Mouse (Mus musculus) erythroblast, embryonic 14.5 days (primary cell): ENCODE data around the gene Acly. TPM values are rescaled to one million over a fixed set of nuclear protein-coding genes. Genes with fewer than 3 reads are reported as not detected.

Experiments used
- H3K27me3 ChIP-seq: 2 replicates; pipeline ENCODE4 v1.6.1; 2012; ENCODE audit warnings: inconsistent platforms; ENCODE audit not compliant: control insufficient read depth
- H3K36me3 ChIP-seq: 2 replicates; pipeline ENCODE4 v1.6.1; 2012; ENCODE audit warnings: mild to moderate bottlenecking, inconsistent platforms; ENCODE audit not compliant: control insufficient read depth
- H3K4me1 ChIP-seq: 2 replicates; pipeline ENCODE4 v1.6.1; 2012; ENCODE audit warnings: inconsistent platforms; ENCODE audit not compliant: control insufficient read depth
- H3K4me3 ChIP-seq: replicated peaks from 2 replicates; pipeline ENCODE3; 2012; ENCODE audit warnings: moderate library complexity, mild to moderate bottlenecking, inconsistent platforms
- H3K9me3 ChIP-seq: 2 replicates; pipeline ENCODE4 v1.6.1; 2012; ENCODE audit warnings: low read length, inconsistent platforms, mixed read lengths; ENCODE audit not compliant: control insufficient read depth
- GATA1 ChIP-seq: IDR thresholded peaks from 2 replicates; pipeline ENCODE4 v1.6.1; 2012; ENCODE audit warnings: low read length, inconsistent platforms, mixed read lengths
- TAL1 ChIP-seq: IDR thresholded peaks from 3 replicates; pipeline ENCODE4 v1.6.1; 2012; ENCODE audit warnings: low read length, inconsistent platforms, mixed read lengths
- polyA plus RNA-seq: library from polyadenylated mRNA; stranded (reverse); fragments of >175 nt; gene quantifications from 2 replicates; pipeline ENCODE4 v1.2.3, GENCODE M21; 2012

Acly gene
- polyA plus RNA-seq, 1 experiment = 0.46 TPM

- H3K9me3 ChIP-seq = no peaks in the 10 kb centered on the region
- TF ChIP-seq TAL1 = no peak
- no peak for TF ChIP-seq GATA1
- H3K36me3 ChIP-seq = peaks cover 77% of the 10 kb centered on the region
- H3K4me3 ChIP-seq = no peak overlapping the region
- no peaks in the 10 kb centered on the region for H3K27me3 ChIP-seq
- peaks cover 27% of the 10 kb centered on the region for H3K4me1 ChIP-seq
Observed at GRCm38 (mm10) chr11:100504990-100505660, 22.7 kb downstream of the Acly start.

- H3K9me3 ChIP-seq = no peaks in the 10 kb centered on the region
- peaks cover 27% of the 10 kb centered on the region for H3K4me1 ChIP-seq
- H3K36me3 ChIP-seq = peaks cover 92% of the 10 kb centered on the region
- no peaks in the 10 kb centered on the region for H3K27me3 ChIP-seq
- H3K4me3 ChIP-seq = no peak overlapping the region
- no peak for TF ChIP-seq GATA1
- no peak for TF ChIP-seq TAL1
Observed at GRCm38 (mm10) chr11:100501321-100501720, 26.5 kb downstream of the Acly start.

- H3K36me3 ChIP-seq = peaks cover 92% of the 10 kb centered on the region
- peaks cover 27% of the 10 kb centered on the region for H3K4me1 ChIP-seq
- no peaks in the 10 kb centered on the region for H3K9me3 ChIP-seq
- no peaks in the 10 kb centered on the region for H3K27me3 ChIP-seq
- no peak overlapping the region for H3K4me3 ChIP-seq
- TF ChIP-seq GATA1 (no peak), TAL1 (no peak)
Observed at GRCm38 (mm10) chr11:100500651-100501050, 27.1 kb downstream of the Acly start.

DNA sequence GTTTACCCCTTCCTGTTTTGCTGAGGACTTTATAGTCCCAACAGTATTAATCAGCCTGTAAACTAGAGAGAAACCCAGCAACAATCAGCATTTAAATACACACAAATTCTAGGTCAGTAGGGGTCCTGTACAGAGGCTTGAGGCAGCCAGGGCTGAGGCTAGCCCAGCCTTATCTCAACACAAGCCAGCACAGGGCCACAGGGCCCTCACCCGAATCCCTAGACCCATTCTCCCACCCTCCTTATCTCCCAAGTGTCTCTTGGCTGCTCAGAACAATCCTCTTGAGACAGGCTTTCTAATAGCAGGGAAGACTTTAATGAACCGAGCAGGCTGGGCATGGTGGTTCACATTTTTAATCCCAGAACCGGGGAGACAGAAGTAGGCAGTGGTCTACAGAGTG lies 27.6 kb downstream of the Acly start:
- Histone ChIP-seq H3K36me3 (peaks cover 91% of the 10 kb centered on the region), H3K4me1 (peaks cover 23% of the 10 kb centered on the region), H3K4me3 (no peak overlapping the region), H3K9me3 (no peaks in the 10 kb centered on the region), H3K27me3 (no peaks in the 10 kb centered on the region)
- no peak for TF ChIP-seq GATA1
- no peak for TF ChIP-seq TAL1

- Histone ChIP-seq H3K27me3 (no peaks in the 10 kb centered on the region), H3K36me3 (peaks cover 87% of the 10 kb centered on the region), H3K4me3 (no peak overlapping the region), H3K4me1 (no peaks in the 10 kb centered on the region), H3K9me3 (no peaks in the 10 kb centered on the region)
- no peak for TF ChIP-seq GATA1
- TF ChIP-seq TAL1 = no peak
Observed at GRCm38 (mm10) chr11:100493771-100494170, 34.0 kb downstream of the Acly start.

GRCm38 (mm10) chr11:100490951-100491350 lies 36.8 kb downstream of the Acly start:
- TF ChIP-seq GATA1 (no peak), TAL1 (no peak)
- H3K9me3 ChIP-seq = no peaks in the 10 kb centered on the region
- H3K36me3 ChIP-seq = peaks cover 80% of the 10 kb centered on the region
- H3K4me1 ChIP-seq = no peaks in the 10 kb centered on the region
- H3K4me3 ChIP-seq = no peak overlapping the region
- H3K27me3 ChIP-seq = no peaks in the 10 kb centered on the region

DNA sequence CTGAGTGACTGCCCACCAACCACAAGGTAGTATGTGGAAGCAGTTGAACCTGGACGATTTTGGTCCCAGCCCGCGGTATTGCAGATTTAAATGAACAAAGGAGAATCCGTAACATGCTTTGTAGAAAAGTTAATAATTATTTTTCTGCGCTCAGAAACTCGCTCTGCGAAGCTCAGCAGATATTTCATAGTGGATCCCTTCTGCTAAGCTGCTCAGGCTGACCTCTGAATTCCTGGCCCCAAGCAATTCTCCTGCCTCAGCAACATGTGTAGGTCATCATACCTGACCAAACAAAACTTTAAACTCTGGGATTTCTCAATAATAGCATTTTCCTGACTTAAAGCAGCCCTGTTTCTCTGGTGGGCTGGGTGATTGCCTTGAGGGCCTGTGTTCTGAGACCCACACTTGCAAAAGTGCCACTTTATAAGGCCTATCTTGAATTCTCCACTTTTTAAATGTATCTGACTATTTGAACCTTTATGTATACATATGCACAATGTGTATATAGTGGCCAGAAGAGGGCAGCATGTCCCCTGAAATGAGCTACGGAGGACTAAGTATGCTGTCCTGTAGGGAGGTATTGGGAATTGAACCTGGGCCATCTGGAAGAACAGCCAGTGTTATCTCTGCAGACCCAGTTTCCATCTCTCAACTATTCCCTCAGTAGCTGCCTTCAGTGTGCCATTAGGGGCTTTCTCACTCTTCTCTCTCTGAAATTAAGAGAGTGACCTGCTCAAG lies 41.8 kb downstream of the Acly start:
- Histone ChIP-seq H3K36me3 (peaks cover 83% of the 10 kb centered on the region), H3K4me3 (no peak overlapping the region), H3K9me3 (no peaks in the 10 kb centered on the region), H3K27me3 (no peaks in the 10 kb centered on the region), H3K4me1 (no peaks in the 10 kb centered on the region)
- TF ChIP-seq GATA1 = no peak
- no peak for TF ChIP-seq TAL1

GRCm38 (mm10) chr11:100484461-100484860 lies 43.3 kb downstream of the Acly start:
- H3K4me1 ChIP-seq = no peaks in the 10 kb centered on the region
- no peaks in the 10 kb centered on the region for H3K9me3 ChIP-seq
- H3K27me3 ChIP-seq = no peaks in the 10 kb centered on the region
- no peak for TF ChIP-seq TAL1
- no peak for TF ChIP-seq GATA1
- peaks cover 82% of the 10 kb centered on the region for H3K36me3 ChIP-seq
- H3K4me3 ChIP-seq = no peak overlapping the region

DNA sequence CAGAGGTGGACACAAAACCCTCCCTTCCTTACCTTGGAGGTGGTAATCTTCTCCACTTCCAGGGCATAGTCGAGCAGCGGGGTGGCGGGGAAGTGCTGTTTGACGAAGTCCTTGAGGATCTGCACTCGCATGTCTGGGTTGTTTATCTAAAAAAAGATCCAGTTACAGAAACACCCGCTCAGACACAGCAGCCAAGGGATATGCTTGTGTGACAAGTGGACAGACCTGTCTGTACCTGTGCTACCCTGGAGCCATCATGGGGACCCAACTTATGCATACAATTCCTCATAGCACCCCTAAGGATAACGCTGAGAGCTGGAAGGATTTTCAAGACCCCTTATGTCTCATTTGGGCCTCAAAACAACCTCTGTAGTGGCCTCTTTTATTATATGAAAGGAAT lies 48.6 kb downstream of the Acly start:
- H3K4me3 ChIP-seq = no peak overlapping the region
- H3K4me1 ChIP-seq = no peaks in the 10 kb centered on the region
- TF ChIP-seq TAL1 = no peak
- TF ChIP-seq GATA1 = no peak
- no peaks in the 10 kb centered on the region for H3K9me3 ChIP-seq
- H3K27me3 ChIP-seq = no peaks in the 10 kb centered on the region
- H3K36me3 ChIP-seq = peaks cover 69% of the 10 kb centered on the region

DNA sequence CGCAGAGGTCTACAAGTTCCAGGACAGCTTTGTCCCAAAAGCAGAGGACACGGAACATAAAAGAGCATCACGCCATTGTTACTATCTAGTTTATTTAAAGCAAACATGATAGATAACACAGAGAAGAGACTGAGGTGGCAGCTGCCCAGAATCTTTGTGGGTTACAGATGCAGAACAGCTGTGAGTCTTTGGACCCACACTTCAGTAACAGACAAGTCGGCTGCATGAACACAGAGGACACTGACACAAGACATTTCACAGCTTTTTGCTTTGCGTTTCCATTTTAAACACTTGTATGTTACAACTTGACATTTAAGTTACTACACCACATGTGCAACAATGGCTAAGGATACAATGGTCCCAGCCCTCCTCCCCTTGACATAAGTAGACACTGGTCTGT lies 51.5 kb downstream of the Acly start:
- no peaks in the 10 kb centered on the region for H3K9me3 ChIP-seq
- peaks cover 46% of the 10 kb centered on the region for H3K36me3 ChIP-seq
- H3K4me1 ChIP-seq = peaks cover 16% of the 10 kb centered on the region
- no peak overlapping the region for H3K4me3 ChIP-seq
- no peaks in the 10 kb centered on the region for H3K27me3 ChIP-seq
- TF ChIP-seq GATA1 (no peak), TAL1 (no peak)
